ENCODE assay signal across 10 mouse cellular contexts in genomic region chr16:29771728-29772608, GRCm38 (mm10).
DNase-seq lines count a peak whose midpoint lies in the region; ATAC-seq and TF ChIP-seq lines count a peak whose summit lies in the region.
"Had no signal": no experiment of that assay in that cellular context is flagged by ENCODE, and none has a peak within 500 bp of the region (broad histone marks: within the 10 kb centered on the region; RNA-seq: fewer than 3 reads in every experiment).

No protein-coding gene starts in this region.

- H3K36me3 ChIP-seq in forebrain, embryonic 16.5 days (ENCODE audit: control insufficient read depth, insufficient read depth) = no peaks in the 10 kb centered on the region
- H3K36me3 ChIP-seq in midbrain, embryonic 13.5 days = no peaks in the 10 kb centered on the region
- H3K36me3 ChIP-seq: midbrain, embryonic 12.5 days had no signal

- no peaks in the 10 kb centered on the region; the same call in 1 of the 2 replicates for H3K4me1 ChIP-seq in forebrain, embryonic 16.5 days (replicated peaks; ENCODE audit: control insufficient read depth, insufficient read depth, low read length)
- H3K4me1 ChIP-seq in midbrain, embryonic 13.5 days (replicated peaks) = peaks cover 13% of the 10 kb centered on the region

- H3K27me3 ChIP-seq in forebrain, embryonic 16.5 days (replicated peaks; ENCODE audit: control insufficient read depth, insufficient read depth, low read length) = no peaks in the 10 kb centered on the region
- H3K27me3 ChIP-seq in midbrain, embryonic 13.5 days = peaks cover 17% of the 10 kb centered on the region; the same call in 1 of the 2 replicates
- H3K27me3 ChIP-seq: Patski had no signal

- intact Hi-C loops in left cerebral cortex, adult 2 months (cut with DNase I) = loop anchor here (2.0 kb wide), 1 partner anchor 43 kb away; no protein-coding TSS in a partner anchor
- intact Hi-C loops in left cerebral cortex, postnatal 10 days (cut with DNase I) = loop anchor here (1.0 kb wide), 1 partner anchor 42 kb away; no protein-coding TSS in a partner anchor

- ATAC-seq in forebrain, embryonic 16.5 days = peak; percentile 28; the same call in 1 of the 2 replicates
- ATAC-seq in midbrain, embryonic 13.5 days = peak; percentile 48; the same call in 1 of the 2 replicates
- ATAC-seq: Patski had no signal

- no peak overlapping the region for H3K4me2 ChIP-seq in forebrain, embryonic 16.5 days (ENCODE audit: low read length)
- no peak overlapping the region for H3K4me2 ChIP-seq in midbrain, embryonic 13.5 days (replicated peaks)
- H3K4me2 ChIP-seq: heart, embryonic 11.5 days; midbrain, embryonic 12.5 days had no signal

- no peak overlapping the region for H3K4me3 ChIP-seq in left cerebral cortex, adult 2 months
- H3K4me3 ChIP-seq in forebrain, embryonic 16.5 days (replicated peaks; ENCODE audit: low read length) = no peak overlapping the region
- H3K4me3 ChIP-seq in midbrain, embryonic 13.5 days (replicated peaks) = no peak overlapping the region
- H3K4me3 ChIP-seq: midbrain, embryonic 12.5 days had no signal

- H3K9me3 ChIP-seq in forebrain, embryonic 16.5 days (ENCODE audit: control insufficient read depth, low read length) = no peaks in the 10 kb centered on the region
- no peaks in the 10 kb centered on the region for H3K9me3 ChIP-seq in midbrain, embryonic 13.5 days
- H3K9me3 ChIP-seq: midbrain, embryonic 12.5 days had no signal

- peak overlapping the region; percentile 2; the same call in 1 of the 2 replicates for H3K27ac ChIP-seq in left cerebral cortex, adult 2 months
- H3K27ac ChIP-seq in forebrain, embryonic 16.5 days (ENCODE audit: low read length) = no peak overlapping the region
- H3K27ac ChIP-seq in midbrain, embryonic 13.5 days = no peak overlapping the region
- H3K27ac ChIP-seq: midbrain, embryonic 12.5 days had no signal

- whole genome bisulfite sequencing in forebrain, embryonic 16.5 days = 36% methylated on average over 13 of the region's 13 CpGs
- WGBS in midbrain, embryonic 13.5 days = 20% methylated on average over 13 of the region's 13 CpGs

- TF ChIP-seq CTCF in left cerebral cortex, adult 2 months (IDR thresholded peaks at IDR 0.05) = no peak

- DNase-seq in left cerebral cortex, adult 2 months (ENCODE audit: extremely low spot score in 1 of 2, low spot score in 2 of 2) = peak in 1 of 2 experiments; percentile 30
- no peak for DNase-seq in left cerebral cortex, postnatal 10 days (ENCODE audit: extremely low spot score in 1 of 2, low spot score in 2 of 2)
- DNase-seq in cerebellum, adult 8-10 months = peak; percentile 8
- DNase-seq in thymus, postnatal 10 days (ENCODE audit: low spot score in 2 of 2) = no peak
- DNase-seq in layer of hippocampus, postnatal 10 days (ENCODE audit: low spot score in 2 of 2) = no peak

- H3K9ac ChIP-seq in forebrain, embryonic 16.5 days (replicated peaks; ENCODE audit: low read depth, low read length) = no peak overlapping the region
- no peak overlapping the region for H3K9ac ChIP-seq in midbrain, embryonic 13.5 days (replicated peaks)
- H3K9ac ChIP-seq: midbrain, embryonic 12.5 days had no signal
